Mouse (Mus musculus) T-helper 17 cell (primary cell): Measurements from ENCODE around the gene Krt9.

Source experiments
- in situ Hi-C, 2 experiments: fragments of 300-600 bp; cut with MboI, MseI; formaldehyde crosslinking; loops; 1 replicate in 1 of 2; 2 replicates in 1 of 2; pipeline ENCODE4 v1.15.1; 2025; ENCODE audit warnings: high pct_unique_total_duplicates in 2 of 2

The Krt9 gene

GRCm38 (mm10) chr11:100192992-100193391 is at the start of gene Krt9:
TSS of gene Krt9 (minus strand) at chr11:100193246.
- in situ Hi-C loops: no loop called here

GRCm38 (mm10) chr11:100240272-100240671 is 47.2 kb upstream of the Krt9 start:
- in situ Hi-C loops: loop anchor here in 1 of 2 experiments (10.0 kb wide), 1 partner anchor 685 kb away; no protein-coding TSS in a partner anchor

- in situ Hi-C loops: no loop called here
Observed at GRCm38 (mm10) chr11:100221741-100222140, 28.7 kb upstream of the Krt9 start.

- in situ Hi-C loops: no loop called here
Observed at GRCm38 (mm10) chr11:100219304-100219703, 26.3 kb upstream of the Krt9 start.

GRCm38 (mm10) chr11:100208542-100208941 is 15.5 kb upstream of the Krt9 start:
- in situ Hi-C loops: loop anchor here in 1 of 2 experiments (5.0 kb wide), 1 partner anchor 89 kb away; no protein-coding TSS in a partner anchor

GRCm38 (mm10) chr11:100207498-100207897 is 14.5 kb upstream of the Krt9 start, which contains the start of gene Krt14:
TSS of gene Krt14 (minus strand) at chr11:100207548.
- in situ Hi-C loops: loop anchor here in 1 of 2 experiments (5.0 kb wide), 1 partner anchor 90 kb away; no protein-coding TSS in a partner anchor

- in situ Hi-C loops: loop anchor here in 1 of 2 experiments (5.0 kb wide), 1 partner anchor 79 kb away; no protein-coding TSS in a partner anchor
Observed at GRCm38 (mm10) chr11:100203448-100203847, 10.4 kb upstream of the Krt9 start.

GRCm38 (mm10) chr11:100202906-100203305 is 9.9 kb upstream of the Krt9 start:
- in situ Hi-C loops: loop anchor here in 1 of 2 experiments (5.0 kb wide), 1 partner anchor 79 kb away; no protein-coding TSS in a partner anchor

- in situ Hi-C loops: loop anchor here in 1 of 2 experiments (5.0 kb wide), 1 partner anchor 82 kb away; no protein-coding TSS in a partner anchor
Observed at GRCm38 (mm10) chr11:100200104-100200820, 7.2 kb upstream of the Krt9 start.

GRCm38 (mm10) chr11:100198666-100199065 is 5.6 kb upstream of the Krt9 start:
- in situ Hi-C loops: no loop called here

- in situ Hi-C loops: no loop called here
Observed at GRCm38 (mm10) chr11:100191820-100192219, 1.2 kb downstream of the Krt9 start.

GRCm38 (mm10) chr11:100186736-100187135 is 6.3 kb downstream of the Krt9 start:
- in situ Hi-C loops: no loop called here

GRCm38 (mm10) chr11:100181725-100182124 is 11.3 kb downstream of the Krt9 start:
- in situ Hi-C loops: no loop called here

GRCm38 (mm10) chr11:100179260-100179659 is 13.8 kb downstream of the Krt9 start:
- in situ Hi-C loops: no loop called here

GRCm38 (mm10) chr11:100178307-100178706 is 14.7 kb downstream of the Krt9 start:
- in situ Hi-C loops: no loop called here

GRCm38 (mm10) chr11:100176791-100177190 is 16.3 kb downstream of the Krt9 start:
- in situ Hi-C loops: no loop called here

GRCm38 (mm10) chr11:100168765-100169762 is 24.0 kb downstream of the Krt9 start:
- in situ Hi-C loops: loop anchor here in 1 of 2 experiments (5.0 kb wide), 1 partner anchor 113 kb away; no protein-coding TSS in a partner anchor

- in situ Hi-C loops: loop anchor here in 1 of 2 experiments (5.0 kb wide), 1 partner anchor 114 kb away; no protein-coding TSS in a partner anchor
Observed at GRCm38 (mm10) chr11:100168071-100168470, 25.0 kb downstream of the Krt9 start.

GRCm38 (mm10) chr11:100164392-100164791 is 28.7 kb downstream of the Krt9 start:
- in situ Hi-C loops: no loop called here

- in situ Hi-C loops: no loop called here
Observed at GRCm38 (mm10) chr11:100157908-100158477, 35.1 kb downstream of the Krt9 start.

GRCm38 (mm10) chr11:100157331-100157730 is 35.7 kb downstream of the Krt9 start:
- in situ Hi-C loops: no loop called here
